Mouse (Mus musculus) lung, postnatal 10 days (tissue): ENCODE data around the gene Cd101.
A peak's percentile ranks its signal among the peaks of the same experiment; 100 is the strongest.

Experiments used
- DNase-seq: peaks from one replicate; pipeline ENCODE4 v3.0.0; 2021

Cd101 gene

GRCm38 (mm10) chr3:100998904-100999340 lies 30.4 kb downstream of the Cd101 start:
- DNase-seq: peak; percentile 87

GRCm38 (mm10) chr3:100997785-100998570 lies 31.4 kb downstream of the Cd101 start:
- peak; percentile 86 for DNase-seq

- no peak for DNase-seq
Observed at GRCm38 (mm10) chr3:100994252-100994651, 35.1 kb downstream of the Cd101 start.

GRCm38 (mm10) chr3:100993718-100994117 lies 35.6 kb downstream of the Cd101 start:
- peak; percentile 59 for DNase-seq

GRCm38 (mm10) chr3:100993158-100993557 lies 36.2 kb downstream of the Cd101 start:
- no peak for DNase-seq

GRCm38 (mm10) chr3:100990231-100990630 lies 39.1 kb downstream of the Cd101 start:
- DNase-seq: no peak

- DNase-seq: no peak
Observed at GRCm38 (mm10) chr3:100989417-100989816, 39.9 kb downstream of the Cd101 start.

GRCm38 (mm10) chr3:100979290-100979689 lies 50.1 kb downstream of the Cd101 start:
- no peak for DNase-seq

- DNase-seq: peak; percentile 56
Observed at GRCm38 (mm10) chr3:100973906-100974305, 55.5 kb downstream of the Cd101 start.

GRCm38 (mm10) chr3:100969176-100969917 lies 60.0 kb downstream of the Cd101 start, which contains the start of gene Ttf2:
TSS of gene Ttf2 (minus strand) at chr3:100969663.
- peak; percentile 97 for DNase-seq

GRCm38 (mm10) chr3:100963849-100964542 lies 65.4 kb downstream of the Cd101 start:
- DNase-seq: peak; percentile 64

GRCm38 (mm10) chr3:100961501-100961900 lies 67.9 kb downstream of the Cd101 start:
- DNase-seq: no peak

GRCm38 (mm10) chr3:100961007-100961406 lies 68.3 kb downstream of the Cd101 start:
- DNase-seq: no peak

GRCm38 (mm10) chr3:100954616-100955015 lies 74.7 kb downstream of the Cd101 start:
- DNase-seq: no peak

GRCm38 (mm10) chr3:100951531-100951930 lies 77.8 kb downstream of the Cd101 start:
- DNase-seq: no peak

GRCm38 (mm10) chr3:100947286-100947685 lies 82.1 kb downstream of the Cd101 start:
- no peak for DNase-seq
